Mouse (Mus musculus): Measurements from ENCODE around the gene Ahrr. TPM values are rescaled to one million over a fixed set of nuclear protein-coding genes. Genes with fewer than 3 reads are reported as not detected.
A peak's percentile ranks its signal among the peaks of the same experiment; 100 is the strongest.

Ahrr gene
- polyA plus RNA-seq, 1 experiment = 0.01 TPM

DNA sequence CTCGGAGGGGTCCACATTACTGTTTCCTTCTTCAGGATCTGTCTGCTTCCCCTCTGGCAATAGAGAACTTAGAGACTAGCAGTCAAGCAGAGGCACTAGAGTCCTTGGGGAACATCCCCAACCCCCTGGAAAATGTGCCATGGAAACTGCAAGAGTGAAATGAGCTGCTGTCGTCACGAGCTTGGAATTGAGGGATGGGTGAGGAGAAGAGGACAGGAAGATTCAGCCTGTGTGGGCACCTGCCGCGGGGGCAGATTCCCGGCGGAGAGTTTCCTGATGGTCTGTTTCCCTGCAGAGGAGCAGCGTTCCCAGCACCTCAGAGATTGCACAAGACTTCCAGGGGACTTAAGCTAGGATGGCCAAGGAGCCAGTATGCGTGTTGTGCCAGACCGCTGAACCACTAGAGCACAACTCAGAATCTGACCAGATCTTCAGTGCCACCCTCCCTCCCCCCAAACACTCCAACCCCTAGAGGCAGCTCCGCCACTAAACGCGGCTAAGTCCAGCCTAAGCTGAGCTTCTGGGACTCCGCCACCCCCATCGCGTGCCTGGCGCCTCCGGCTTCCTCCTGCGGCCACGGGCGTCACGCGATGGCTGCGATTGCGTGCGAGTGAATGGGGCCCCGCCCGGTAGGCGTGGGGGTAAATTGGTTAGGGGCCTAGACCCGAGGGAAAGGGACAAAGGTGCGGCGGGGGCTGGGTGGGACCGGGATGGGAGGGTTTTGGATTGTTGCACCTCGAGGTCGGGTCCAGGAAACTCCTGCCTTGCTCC lies 32.5 kb downstream of the Ahrr start:
- TF ChIP-seq GATA1 (IDR thresholded peaks at IDR 0.05; ENCODE audit: low read length) (no peak), TAL1 (IDR thresholded peaks at IDR 0.05; ENCODE audit: low read length) (no peak)
- Histone ChIP-seq H3K36me3 (ENCODE audit: control insufficient read depth) (no peaks in the 10 kb centered on the region), H3K4me3 (replicated peaks) (peak overlapping the region; percentile 38), H3K9me3 (ENCODE audit: control insufficient read depth, low read length) (no peaks in the 10 kb centered on the region), H3K27me3 (ENCODE audit: control insufficient read depth) (peaks cover 42% of the 10 kb centered on the region), H3K4me1 (ENCODE audit: control insufficient read depth) (peaks cover 9% of the 10 kb centered on the region)

DNA sequence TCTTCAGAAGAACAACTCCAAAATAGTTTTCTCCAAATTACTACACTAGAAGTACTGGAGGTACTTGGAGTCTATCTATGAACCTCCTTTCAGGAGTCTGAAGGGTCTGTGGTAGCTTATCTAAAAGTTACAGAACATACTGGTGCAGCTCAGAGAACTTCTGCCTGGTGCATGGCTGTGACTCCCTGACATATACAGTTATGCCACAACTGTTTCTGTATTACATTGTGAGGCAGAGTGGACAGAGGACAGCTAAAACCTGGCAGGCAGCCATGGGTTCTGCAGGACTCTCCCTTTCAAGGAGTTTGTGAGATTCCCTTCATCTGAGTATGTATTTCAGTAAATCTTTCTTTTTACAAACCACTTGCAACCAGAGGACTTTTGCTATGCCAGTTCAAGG lies 45.6 kb downstream of the Ahrr start:
- H3K36me3 ChIP-seq (ENCODE audit: control insufficient read depth) = no peaks in the 10 kb centered on the region
- H3K27me3 ChIP-seq (ENCODE audit: control insufficient read depth) = peaks cover 2% of the 10 kb centered on the region
- H3K4me1 ChIP-seq (ENCODE audit: control insufficient read depth) = peaks cover 18% of the 10 kb centered on the region
- TF ChIP-seq GATA1 (IDR thresholded peaks at IDR 0.05; ENCODE audit: low read length) = no peak
- no peak for TF ChIP-seq TAL1 (IDR thresholded peaks at IDR 0.05; ENCODE audit: low read length)
- H3K9me3 ChIP-seq (ENCODE audit: control insufficient read depth, low read length) = no peaks in the 10 kb centered on the region
- H3K4me3 ChIP-seq (replicated peaks) = no peak overlapping the region

GRCm38 (mm10) chr13:74245899-74246231 lies 46.3 kb downstream of the Ahrr start:
- Histone ChIP-seq H3K36me3 (ENCODE audit: control insufficient read depth) (no peaks in the 10 kb centered on the region), H3K27me3 (ENCODE audit: control insufficient read depth) (peaks cover 2% of the 10 kb centered on the region), H3K4me3 (replicated peaks) (no peak overlapping the region), H3K9me3 (ENCODE audit: control insufficient read depth, low read length) (no peaks in the 10 kb centered on the region), H3K4me1 (ENCODE audit: control insufficient read depth) (peaks cover 18% of the 10 kb centered on the region)
- TF ChIP-seq TAL1 (IDR thresholded peaks at IDR 0.05; ENCODE audit: low read length) (no peak), GATA1 (IDR thresholded peaks at IDR 0.05; ENCODE audit: low read length) (no peak)

GRCm38 (mm10) chr13:74245214-74245898 lies 46.8 kb downstream of the Ahrr start:
- H3K4me1 ChIP-seq (ENCODE audit: control insufficient read depth) = peaks cover 18% of the 10 kb centered on the region
- H3K27me3 ChIP-seq (ENCODE audit: control insufficient read depth) = peaks cover 2% of the 10 kb centered on the region
- H3K36me3 ChIP-seq (ENCODE audit: control insufficient read depth) = no peaks in the 10 kb centered on the region
- H3K4me3 ChIP-seq (replicated peaks) = no peak overlapping the region
- H3K9me3 ChIP-seq (ENCODE audit: control insufficient read depth, low read length) = no peaks in the 10 kb centered on the region
- TF ChIP-seq TAL1 (IDR thresholded peaks at IDR 0.05; ENCODE audit: low read length) (no peak), GATA1 (IDR thresholded peaks at IDR 0.05; ENCODE audit: low read length) (no peak)

- Histone ChIP-seq H3K4me3 (replicated peaks) (no peak overlapping the region), H3K36me3 (ENCODE audit: control insufficient read depth) (no peaks in the 10 kb centered on the region), H3K27me3 (ENCODE audit: control insufficient read depth) (peaks cover 21% of the 10 kb centered on the region), H3K9me3 (ENCODE audit: control insufficient read depth, low read length) (no peaks in the 10 kb centered on the region), H3K4me1 (ENCODE audit: control insufficient read depth) (no peaks in the 10 kb centered on the region)
- TF ChIP-seq GATA1 (IDR thresholded peaks at IDR 0.05; ENCODE audit: low read length) (no peak), TAL1 (IDR thresholded peaks at IDR 0.05; ENCODE audit: low read length) (no peak)
Measured at GRCm38 (mm10) chr13:74237574-74237973, 54.6 kb downstream of the Ahrr start.

- H3K4me1 ChIP-seq (ENCODE audit: control insufficient read depth) = no peaks in the 10 kb centered on the region
- H3K4me3 ChIP-seq (replicated peaks) = no peak overlapping the region
- peaks cover 6% of the 10 kb centered on the region for H3K27me3 ChIP-seq (ENCODE audit: control insufficient read depth)
- no peaks in the 10 kb centered on the region for H3K36me3 ChIP-seq (ENCODE audit: control insufficient read depth)
- H3K9me3 ChIP-seq (ENCODE audit: control insufficient read depth, low read length) = no peaks in the 10 kb centered on the region
- TF ChIP-seq TAL1 (IDR thresholded peaks at IDR 0.05; ENCODE audit: low read length) (no peak), GATA1 (IDR thresholded peaks at IDR 0.05; ENCODE audit: low read length) (no peak)
Measured at GRCm38 (mm10) chr13:74220659-74221058, 71.5 kb downstream of the Ahrr start.

GRCm38 (mm10) chr13:74218441-74218840 lies 73.7 kb downstream of the Ahrr start:
- H3K9me3 ChIP-seq (ENCODE audit: control insufficient read depth, low read length) = no peaks in the 10 kb centered on the region
- H3K36me3 ChIP-seq (ENCODE audit: control insufficient read depth) = no peaks in the 10 kb centered on the region
- TF ChIP-seq GATA1 (IDR thresholded peaks at IDR 0.05; ENCODE audit: low read length) (no peak), TAL1 (IDR thresholded peaks at IDR 0.05; ENCODE audit: low read length) (no peak)
- H3K4me3 ChIP-seq (replicated peaks) = no peak overlapping the region
- H3K27me3 ChIP-seq (ENCODE audit: control insufficient read depth) = peaks cover 11% of the 10 kb centered on the region
- no peaks in the 10 kb centered on the region for H3K4me1 ChIP-seq (ENCODE audit: control insufficient read depth)

DNA sequence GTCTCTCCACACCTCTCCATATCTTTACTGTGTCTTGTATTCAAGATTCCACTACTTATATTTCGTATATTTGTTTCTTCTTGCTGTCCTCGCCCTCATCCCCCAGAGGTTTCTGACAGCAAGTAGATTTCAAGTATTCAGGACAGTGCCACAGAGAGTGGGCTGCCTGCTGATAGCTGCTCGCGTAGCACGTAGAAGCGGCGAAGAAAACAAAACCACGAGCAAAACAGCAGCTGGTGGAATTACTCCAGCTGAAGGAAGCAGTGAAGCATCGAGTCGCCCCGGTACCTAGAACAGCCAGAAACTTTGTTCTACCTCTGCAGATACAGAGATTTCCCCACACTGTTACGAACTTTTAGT lies 83.2 kb downstream of the Ahrr start:
- TF ChIP-seq TAL1 (IDR thresholded peaks at IDR 0.05; ENCODE audit: low read length) = no peak
- no peak for TF ChIP-seq GATA1 (IDR thresholded peaks at IDR 0.05; ENCODE audit: low read length)
- peaks cover 27% of the 10 kb centered on the region for H3K36me3 ChIP-seq (ENCODE audit: control insufficient read depth)
- peaks cover 9% of the 10 kb centered on the region for H3K27me3 ChIP-seq (ENCODE audit: control insufficient read depth)
- H3K9me3 ChIP-seq (ENCODE audit: control insufficient read depth, low read length) = no peaks in the 10 kb centered on the region
- peaks cover 25% of the 10 kb centered on the region for H3K4me1 ChIP-seq (ENCODE audit: control insufficient read depth)
- H3K4me3 ChIP-seq (replicated peaks) = peak overlapping the region; percentile 70

- H3K4me3 ChIP-seq (replicated peaks) = peak within 1 kb of the TSS; percentile 70
- H3K4me1 ChIP-seq (ENCODE audit: control insufficient read depth) = peaks cover 25% of the 10 kb centered on the region
- H3K9me3 ChIP-seq (ENCODE audit: control insufficient read depth, low read length) = no peaks in the 10 kb centered on the region
- TF ChIP-seq TAL1 (IDR thresholded peaks at IDR 0.05; ENCODE audit: low read length) (no peak), GATA1 (IDR thresholded peaks at IDR 0.05; ENCODE audit: low read length) (no peak)
- peaks cover 6% of the 10 kb centered on the region for H3K27me3 ChIP-seq (ENCODE audit: control insufficient read depth)
- peaks cover 32% of the 10 kb centered on the region for H3K36me3 ChIP-seq (ENCODE audit: control insufficient read depth)
Measured at GRCm38 (mm10) chr13:74208317-74208985, 83.7 kb downstream of the Ahrr start, which contains the start of gene Exoc3. Exoc3 (minus strand) TSS chr13:74208732.

Data from erythroblast, embryonic 14.5 days (primary cell).